Mouse (Mus musculus): ENCODE data around the gene Osbp.

GRCm38 (mm10) chr19:12016192-12016591 is 50.5 kb downstream of the Osbp start:
- TF ChIP-seq POLR2A (IDR thresholded peaks at IDR 0.05; ENCODE audit: insufficient read length, low read depth), result no peak
- TF ChIP-seq TCF12 (IDR thresholded peaks at IDR 0.05; ENCODE audit: insufficient read depth, poor library complexity, severe bottlenecking), result no peak
- no peak for TF ChIP-seq SRF (IDR thresholded peaks at IDR 0.05; ENCODE audit: control insufficient read depth, insufficient read length, low read depth)
- TF ChIP-seq E2F4 (IDR thresholded peaks at IDR 0.05; ENCODE audit: insufficient read depth), result no peak
